ENCODE assay signal across 10 mouse cellular contexts in the genomic region with DNA sequence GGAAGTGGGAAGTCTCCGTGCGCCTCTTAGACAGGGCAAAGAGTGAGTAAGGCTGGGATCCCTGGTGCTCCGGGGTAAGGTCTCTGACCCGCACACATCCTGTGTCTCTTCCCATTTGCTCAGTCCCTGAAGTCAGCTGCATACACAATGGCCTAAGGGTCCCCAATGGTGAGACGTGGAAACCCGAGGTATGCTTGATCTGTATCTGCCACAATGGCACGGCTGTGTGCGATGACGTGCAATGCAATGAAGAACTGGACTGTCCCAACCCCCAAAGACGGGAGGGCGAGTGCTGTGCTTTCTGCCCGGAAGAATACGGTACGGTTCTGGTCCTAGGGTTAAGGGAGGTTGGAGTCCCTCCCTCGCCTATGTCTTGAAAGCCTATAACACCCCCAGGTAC. TPM values are rescaled to one million over a fixed set of nuclear protein-coding genes. Genes with fewer than 3 reads are reported as not detected.
DNase-seq lines count a peak whose midpoint lies in the region; ATAC-seq and TF ChIP-seq lines count a peak whose summit lies in the region.
"Had no signal": no experiment of that assay in that cellular context is flagged by ENCODE, and none has a peak within 500 bp of the region (broad histone marks: within the 10 kb centered on the region; RNA-seq: fewer than 3 reads in every experiment).

No protein-coding gene starts in this region.

- 0 out of 2 replicates have a peak, but pooled peaks have one; percentile 2 for ATAC-seq in frontal cortex, adult (ENCODE audit: low TSS enrichment)
- no peak for ATAC-seq in hindbrain, embryonic 12.5 days (ENCODE audit: low FRiP score)
- ATAC-seq in midbrain, embryonic 11.5 days (ENCODE audit: low FRiP score): 0 out of 2 replicates have a peak, but pooled peaks have one; percentile 6

- H3K27me3 ChIP-seq in E14TG2a.4 (ENCODE audit: insufficient read depth, low read length): peaks cover 92% of the 10 kb centered on the region
- peaks cover 80% of the 10 kb centered on the region for H3K27me3 ChIP-seq in hindbrain, embryonic 12.5 days
- H3K27me3 ChIP-seq in midbrain, embryonic 11.5 days (ENCODE audit: control insufficient read depth, insufficient read depth, low read length): peaks cover 48% of the 10 kb centered on the region

- no peak for TF ChIP-seq CTCF in E14TG2a.4 (conservative IDR thresholded peaks at IDR 0.05; ENCODE audit: low read length)

- H3K4me3 ChIP-seq in E14TG2a.4 (replicated peaks; ENCODE audit: low read length): peak overlapping the region; percentile 75
- peak overlapping the region; percentile 30 for H3K4me3 ChIP-seq in hindbrain, embryonic 12.5 days
- peak overlapping the region; percentile 27 for H3K4me3 ChIP-seq in midbrain, embryonic 11.5 days (ENCODE audit: low read depth, low read length)

- 2% methylated on average over 15 of the region's 15 CpGs for WGBS in hindbrain, embryonic 12.5 days
- 2% methylated on average over 15 of the region's 15 CpGs for WGBS in midbrain, embryonic 11.5 days

- DNase-seq in frontal cortex, postnatal 25 days (ENCODE audit: low spot score in 2 of 2): no peak
- no peak for DNase-seq in midbrain, embryonic 11.5 days (ENCODE audit: low spot score, missing footprints)
- DNase-seq in left cerebral cortex, adult 11 months (ENCODE audit: low spot score): no peak
- no peak for DNase-seq in gastrocnemius, postnatal 4 days (ENCODE audit: low spot score in 2 of 2)
- no peak for DNase-seq in right cerebral cortex, postnatal 36 days (ENCODE audit: low spot score in 2 of 2)
- DNase-seq: cerebellum, adult 18-20 months had no signal

- H3K9me3 ChIP-seq in E14TG2a.4 (ENCODE audit: low read length): no peaks in the 10 kb centered on the region
- H3K9me3 ChIP-seq in hindbrain, embryonic 12.5 days (replicated peaks): no peaks in the 10 kb centered on the region
- no peaks in the 10 kb centered on the region for H3K9me3 ChIP-seq in midbrain, embryonic 11.5 days (ENCODE audit: control insufficient read depth, low read length)

- H3K9ac ChIP-seq in hindbrain, embryonic 12.5 days: peak overlapping the region; percentile 24; the same call in 1 of the 2 replicates
- H3K9ac ChIP-seq in midbrain, embryonic 11.5 days (ENCODE audit: low read length): peak overlapping the region; percentile 18; the same call in 1 of the 2 replicates

- peak overlapping the region; percentile 58 for H3K4me2 ChIP-seq in hindbrain, embryonic 12.5 days (replicated peaks)
- H3K4me2 ChIP-seq in midbrain, embryonic 11.5 days: peak overlapping the region; percentile 53

- peaks cover 43% of the 10 kb centered on the region for H3K4me1 ChIP-seq in E14TG2a.4 (replicated peaks; ENCODE audit: low read depth, low read length)
- H3K4me1 ChIP-seq in hindbrain, embryonic 12.5 days: peaks cover 22% of the 10 kb centered on the region
- peaks cover 9% of the 10 kb centered on the region for H3K4me1 ChIP-seq in midbrain, embryonic 11.5 days (ENCODE audit: control insufficient read depth, insufficient read depth, low read length)

- H3K27ac ChIP-seq in hindbrain, embryonic 12.5 days: no peak overlapping the region
- no peak overlapping the region for H3K27ac ChIP-seq in midbrain, embryonic 11.5 days (ENCODE audit: low read depth, low read length)
- H3K27ac ChIP-seq: macrophage had no signal

- no peaks in the 10 kb centered on the region for H3K36me3 ChIP-seq in E14TG2a.4 (ENCODE audit: insufficient read depth, low read length)
- H3K36me3 ChIP-seq in hindbrain, embryonic 12.5 days: no peaks in the 10 kb centered on the region
- no peaks in the 10 kb centered on the region for H3K36me3 ChIP-seq in midbrain, embryonic 11.5 days (ENCODE audit: control insufficient read depth, insufficient read depth, low read length)

RNA-seq across cellular contexts. Expression of a gene that starts 1.8 kb away (rescaled TPM):
- 508 and 685 TPM in 2 replicates for polyA plus RNA-seq in hindbrain, embryonic 12.5 days (2016; fragmentation: Nextera tagmentation; extraction: Ambion mirVana)
- 128 and 136 TPM in 2 replicates for polyA plus RNA-seq in midbrain, embryonic 11.5 days (2014; fragmentation: Nextera tagmentation; extraction: Ambion mirVana)
- 1,000 to 10,000 TPM; 5,652 to 6,690 TPM for total RNA-seq in gastrocnemius, postnatal 4 days (2021)

RNA-seq across cellular contexts. Expression of a gene that starts 29.6 kb away (rescaled TPM):
- polyA plus RNA-seq in hindbrain, embryonic 12.5 days (2016; fragmentation: Nextera tagmentation; extraction: Ambion mirVana): not detected in 2 replicates
- polyA plus RNA-seq in midbrain, embryonic 11.5 days (2014; fragmentation: Nextera tagmentation; extraction: Ambion mirVana): not detected in 2 replicates
- not detected for total RNA-seq in gastrocnemius, postnatal 4 days (2021)
- polyA plus RNA-seq: macrophage had no signal

RNA-seq across cellular contexts. Expression of a gene that starts 38.3 kb away (rescaled TPM):
- polyA plus RNA-seq in hindbrain, embryonic 12.5 days (2016; fragmentation: Nextera tagmentation; extraction: Ambion mirVana): 0.43 and 1.5 TPM in 2 replicates
- polyA plus RNA-seq in midbrain, embryonic 11.5 days (2014; fragmentation: Nextera tagmentation; extraction: Ambion mirVana): not detected in 2 replicates
- 100 to 1,000 TPM; 169 to 222 TPM for total RNA-seq in gastrocnemius, postnatal 4 days (2021)
- polyA plus RNA-seq: macrophage had no signal

RNA-seq across cellular contexts. Expression of a gene that starts 53.0 kb away (rescaled TPM):
- polyA plus RNA-seq in hindbrain, embryonic 12.5 days (2016; fragmentation: Nextera tagmentation; extraction: Ambion mirVana): 16.8 and 18.5 TPM in 2 replicates
- polyA plus RNA-seq in midbrain, embryonic 11.5 days (2014; fragmentation: Nextera tagmentation; extraction: Ambion mirVana): 10.5 and 12.4 TPM in 2 replicates
- 10 to 100 TPM; 64.9 to 69.2 TPM for total RNA-seq in gastrocnemius, postnatal 4 days (2021)
